Mouse (Mus musculus) embryonic facial prominence, embryonic 11.5 days (tissue): ENCODE measurements around the gene Lars2. TPM values are rescaled to one million over a fixed set of nuclear protein-coding genes. Genes with fewer than 3 reads are reported as not detected.

Experiments
- ATAC-seq: fragments of 200-750 bp; cut with Nextera tagmentation; replicated peaks from 2 replicates; pipeline ENCODE4 v1.8.0; 2017; ENCODE audit warnings: low read depth; ENCODE audit not compliant: insufficient number of reproducible peaks, low FRiP score, low TSS enrichment
- DNase-seq: peaks from one replicate; pipeline ENCODE4 v3.0.0-alpha.2; 2015; ENCODE audit warnings: low spot score
- H3K27ac ChIP-seq: fragments of 300-500 bp; sonication (generic); replicated peaks from 2 replicates; pipeline ENCODE4 v1.5.1; 2014; ENCODE audit warnings: mild to moderate bottlenecking, low read depth, low read length, control low read depth
- H3K27me3 ChIP-seq: fragments of 300-500 bp; sonication (generic); 2 replicates; pipeline ENCODE4 v1.6.1; 2014; ENCODE audit warnings: mild to moderate bottlenecking, low read length, moderate library complexity, mixed read lengths; ENCODE audit not compliant: control insufficient read depth, insufficient read depth
- H3K36me3 ChIP-seq: fragments of 300-500 bp; sonication (generic); replicated peaks from 2 replicates; pipeline ENCODE4 v1.6.1; 2014; ENCODE audit warnings: low read depth, mild to moderate bottlenecking, low read length, moderate library complexity, mixed read lengths; ENCODE audit not compliant: control insufficient read depth, insufficient read depth
- H3K4me1 ChIP-seq: fragments of 300-500 bp; sonication (generic); 2 replicates; pipeline ENCODE4 v1.6.1; 2014; ENCODE audit warnings: low read length, mixed read lengths; ENCODE audit not compliant: control insufficient read depth, insufficient read depth
- H3K4me2 ChIP-seq: fragments of 300-500 bp; sonication (generic); 2 replicates; pipeline ENCODE4 v1.6.1; 2014; ENCODE audit warnings: low read depth, mild to moderate bottlenecking, control low read depth, low read length, moderate library complexity
- H3K4me3 ChIP-seq: fragments of 300-500 bp; sonication (generic); 2 replicates; pipeline ENCODE4 v1.5.1; 2014; ENCODE audit warnings: low read depth, low read length, control low read depth
- H3K9ac ChIP-seq: fragments of 300-500 bp; sonication (generic); replicated peaks from 2 replicates; pipeline ENCODE4 v1.6.1; 2014; ENCODE audit warnings: mild to moderate bottlenecking, control low read depth, low read length
- H3K9me3 ChIP-seq: fragments of 300-500 bp; sonication (generic); replicated peaks from 2 replicates; pipeline ENCODE4 v1.6.1; 2016; ENCODE audit warnings: mild to moderate bottlenecking, low read length, inconsistent platforms, mixed read lengths; ENCODE audit not compliant: control insufficient read depth
- WGBS: fragments of 180-500 bp; shearing (Covaris S2); extraction: QIAGEN DNeasy Blood & Tissue Kit; methylation state at CpG from one replicate; pipeline ENCODE4 v1.1.7; 2014; 5-methylcytosine and 5-hydroxymethylcytosine counted together
- polyA plus RNA-seq: library from polyadenylated mRNA; unstranded; fragments of >200 nt; fragmentation: Nextera tagmentation; extraction: Ambion mirVana; gene quantifications from 2 replicates; pipeline ENCODE4 v1.2.1, GENCODE M21; 2014

Lars2 gene
- polyA plus RNA-seq, 1 experiment from 2014 or later, result 1,123 TPM

DNA sequence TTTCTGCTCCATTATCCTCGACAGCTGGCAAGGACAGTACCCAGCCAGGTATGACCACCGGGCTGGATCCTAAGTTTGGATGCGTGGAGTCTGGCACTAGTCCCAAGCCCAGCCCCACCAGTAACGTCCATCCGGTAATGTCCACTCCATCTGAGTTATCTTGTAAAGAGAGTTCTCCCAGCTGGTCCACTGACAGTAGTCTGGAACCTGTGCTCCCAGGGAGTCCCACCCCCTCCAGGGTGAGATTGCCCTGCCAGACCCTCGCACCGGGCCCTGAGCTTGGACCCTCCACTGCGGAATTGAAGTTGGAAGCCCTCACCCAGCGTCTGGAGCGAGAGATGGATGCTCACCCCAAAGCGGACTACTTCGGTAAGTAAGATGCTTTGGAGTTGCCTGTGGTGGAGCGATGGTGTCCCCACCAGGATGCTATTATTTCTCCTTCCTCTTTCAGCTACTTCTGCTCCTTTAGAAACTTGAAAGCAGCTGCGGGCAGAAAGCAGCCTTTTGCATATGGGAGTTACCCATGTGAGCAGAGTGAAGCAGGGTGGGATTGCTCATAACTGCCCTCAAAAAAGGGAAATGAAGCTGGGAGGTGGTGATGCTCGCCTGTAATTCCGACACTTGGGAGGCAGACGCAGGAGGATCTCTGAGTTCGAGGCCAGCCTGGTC lies 113.7 kb downstream of the Lars2 start:
- Histone ChIP-seq H3K27me3 (no peaks in the 10 kb centered on the region), H3K4me3 (peak overlapping the region; percentile 68), H3K9me3 (no peaks in the 10 kb centered on the region), H3K36me3 (no peaks in the 10 kb centered on the region; the same call in 1 of the 2 replicates), H3K27ac (no peak overlapping the region), H3K4me2 (peak overlapping the region; percentile 83), H3K4me1 (peaks cover 5% of the 10 kb centered on the region), H3K9ac (no peak overlapping the region; the same call in none of the 2 replicates)
- WGBS, result 89% methylated on average over 18 of the region's 18 CpGs
- DNase-seq (no peak), ATAC-seq (no peak)

DNA sequence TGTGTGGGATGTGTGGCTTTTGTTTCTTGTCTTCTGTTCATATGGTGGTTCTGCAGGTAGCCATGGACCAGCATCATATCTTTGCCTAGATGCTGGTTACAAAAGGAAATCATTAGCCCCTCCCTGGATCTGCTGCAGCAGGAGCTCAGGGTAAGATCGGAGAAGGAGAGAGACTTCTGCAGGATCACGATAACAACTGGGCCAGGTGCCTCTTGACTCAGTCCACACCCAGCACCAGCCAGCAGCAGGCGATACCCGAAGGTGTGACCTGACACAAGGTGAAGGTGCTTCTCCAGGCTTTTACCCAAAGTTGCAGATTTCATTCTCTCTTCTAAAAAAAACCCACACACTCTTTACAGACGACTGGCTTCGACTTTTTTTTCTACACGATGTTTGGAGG lies 114.4 kb downstream of the Lars2 start:
- ATAC-seq (no peak), DNase-seq (no peak)
- peak overlapping the region; percentile 83 for H3K4me2 ChIP-seq
- no peak overlapping the region for H3K4me3 ChIP-seq
- H3K9ac ChIP-seq, result no peak overlapping the region; the same call in 1 of the 2 replicates
- H3K27me3 ChIP-seq, result no peaks in the 10 kb centered on the region
- H3K36me3 ChIP-seq, result no peaks in the 10 kb centered on the region; the same call in 1 of the 2 replicates
- H3K9me3 ChIP-seq, result no peaks in the 10 kb centered on the region
- 77% methylated on average over 7 of the region's 7 CpGs for WGBS
- peaks cover 5% of the 10 kb centered on the region for H3K4me1 ChIP-seq
- no peak overlapping the region for H3K27ac ChIP-seq

DNA sequence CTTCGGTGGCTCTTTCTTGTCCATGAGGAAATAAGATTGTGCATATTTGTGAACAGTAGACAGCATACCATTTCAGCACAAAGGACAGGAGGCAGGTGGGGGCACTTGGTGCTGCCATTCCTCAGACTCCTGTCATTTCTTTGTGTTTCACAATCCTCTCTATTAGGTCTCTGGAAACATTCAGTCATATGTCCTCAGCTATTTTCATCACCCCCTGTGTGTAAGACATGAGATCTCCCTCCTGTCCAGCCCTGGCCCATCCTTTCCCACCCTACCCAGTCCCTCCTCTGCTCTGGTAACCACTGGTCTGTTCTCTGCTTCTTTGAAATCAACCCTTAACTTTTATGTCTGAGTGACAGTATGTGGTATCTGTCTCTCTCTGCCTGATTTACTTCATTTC lies 116.9 kb downstream of the Lars2 start:
- Histone ChIP-seq H3K9me3 (no peaks in the 10 kb centered on the region), H3K36me3 (no peaks in the 10 kb centered on the region; the same call in 1 of the 2 replicates), H3K4me3 (no peak overlapping the region), H3K27me3 (no peaks in the 10 kb centered on the region), H3K27ac (no peak overlapping the region), H3K9ac (no peak overlapping the region), H3K4me1 (peaks cover 5% of the 10 kb centered on the region), H3K4me2 (no peak overlapping the region)
- DNase-seq (no peak), ATAC-seq (no peak)
- 85% methylated on average over 1 of the region's 1 CpGs for WGBS

DNA sequence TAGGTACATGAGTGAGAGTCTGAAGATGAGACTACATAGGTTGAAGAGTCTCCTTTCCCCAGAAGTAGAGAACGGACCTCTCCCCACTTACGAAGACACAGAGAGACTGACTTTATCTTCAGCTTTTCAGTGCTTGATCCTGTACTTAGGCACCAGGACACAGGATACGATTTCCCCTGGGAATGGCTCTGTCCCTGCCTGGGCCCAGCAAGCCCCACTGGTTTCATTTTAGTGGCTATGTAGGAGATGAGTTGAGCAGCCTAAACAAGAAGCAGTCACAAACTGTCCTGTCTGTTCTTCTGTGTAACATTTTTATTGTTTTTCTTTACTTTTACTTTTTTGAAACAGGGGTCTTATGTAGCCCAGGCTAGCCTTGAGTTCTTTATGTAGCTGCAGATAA lies 118.1 kb downstream of the Lars2 start:
- H3K27ac ChIP-seq, result no peak overlapping the region
- no peaks in the 10 kb centered on the region for H3K27me3 ChIP-seq
- H3K4me1 ChIP-seq, result no peaks in the 10 kb centered on the region; the same call in none of the 2 replicates
- H3K4me3 ChIP-seq, result no peak overlapping the region
- H3K36me3 ChIP-seq, result no peaks in the 10 kb centered on the region; the same call in 1 of the 2 replicates
- H3K9me3 ChIP-seq, result no peaks in the 10 kb centered on the region
- 94% methylated on average over 3 of the region's 3 CpGs for WGBS
- DNase-seq (no peak), ATAC-seq (no peak)
- no peak overlapping the region for H3K4me2 ChIP-seq
- H3K9ac ChIP-seq, result no peak overlapping the region

DNA sequence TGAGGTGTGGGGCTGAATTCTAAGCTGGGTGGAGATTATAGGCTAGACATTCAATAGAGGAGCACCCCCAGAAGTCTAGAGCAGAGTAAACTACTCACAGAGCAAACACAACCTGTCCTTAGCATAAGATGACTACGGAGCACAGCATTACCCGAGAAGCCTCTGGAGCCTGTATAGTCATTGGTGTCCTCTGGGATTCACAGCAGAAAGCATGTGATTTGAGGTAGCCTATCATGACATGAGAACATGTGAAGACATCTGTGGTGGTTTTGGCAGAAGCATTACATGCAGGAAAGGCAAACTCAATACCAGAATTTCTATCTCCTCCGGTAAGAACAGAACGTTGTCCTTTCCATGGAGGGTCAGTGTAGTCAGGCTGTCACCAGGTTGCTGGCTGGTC lies 118.8 kb downstream of the Lars2 start:
- no peaks in the 10 kb centered on the region for H3K4me1 ChIP-seq
- no peaks in the 10 kb centered on the region; the same call in 1 of the 2 replicates for H3K36me3 ChIP-seq
- no peaks in the 10 kb centered on the region for H3K27me3 ChIP-seq
- DNase-seq (no peak), ATAC-seq (no peak)
- H3K9me3 ChIP-seq, result no peaks in the 10 kb centered on the region
- H3K4me3 ChIP-seq, result no peak overlapping the region
- no peak overlapping the region for H3K27ac ChIP-seq
- H3K4me2 ChIP-seq, result no peak overlapping the region
- no peak overlapping the region for H3K9ac ChIP-seq
- 91% methylated on average over 4 of the region's 4 CpGs for WGBS

DNA sequence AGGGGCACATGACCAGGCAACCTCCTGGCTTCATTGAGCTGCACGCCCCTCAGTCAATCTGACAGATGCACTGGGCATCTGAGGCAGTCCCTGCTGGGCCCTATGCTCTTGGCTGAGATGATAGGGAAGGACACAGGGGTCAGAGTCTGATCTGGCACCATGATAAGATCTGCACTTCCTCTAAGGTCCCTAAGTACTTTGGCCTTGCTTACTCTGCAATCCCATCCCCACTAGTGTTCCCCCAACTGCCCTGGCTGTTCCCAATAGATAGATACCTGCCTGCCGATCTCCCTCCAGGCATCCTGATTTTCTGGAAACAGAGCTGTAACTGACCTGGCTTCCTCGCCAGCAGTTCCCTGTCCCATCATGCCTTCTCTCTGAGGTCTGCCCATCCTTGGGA lies 119.9 kb downstream of the Lars2 start:
- Histone ChIP-seq H3K4me3 (no peak overlapping the region), H3K27me3 (no peaks in the 10 kb centered on the region), H3K4me1 (no peaks in the 10 kb centered on the region), H3K4me2 (no peak overlapping the region), H3K27ac (no peak overlapping the region), H3K36me3 (no peaks in the 10 kb centered on the region), H3K9me3 (no peaks in the 10 kb centered on the region), H3K9ac (no peak overlapping the region)
- ATAC-seq, result no peak
- DNase-seq, result no peak
- WGBS, result 65% methylated on average over 3 of the region's 3 CpGs

DNA sequence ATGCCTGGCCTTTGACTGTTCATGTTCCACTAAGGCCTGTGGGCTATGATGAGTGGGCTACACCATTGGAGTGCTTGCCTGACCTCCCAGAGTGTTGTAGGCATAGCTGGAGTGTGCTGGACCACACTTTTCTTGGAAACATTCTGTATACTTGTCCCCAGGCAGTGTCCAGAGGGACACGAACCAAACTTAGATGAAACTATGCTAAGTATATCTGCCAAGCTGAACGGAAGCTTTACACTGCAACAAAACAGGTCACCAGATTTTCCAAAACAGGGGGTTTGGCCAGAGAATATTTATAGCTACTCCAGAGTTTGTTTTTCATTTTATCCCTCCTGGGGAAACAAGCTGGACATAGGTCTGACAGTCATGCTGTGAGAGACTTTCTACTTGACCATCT lies 122.3 kb downstream of the Lars2 start:
- ATAC-seq (no peak), DNase-seq (no peak)
- Histone ChIP-seq H3K4me3 (no peak overlapping the region), H3K4me2 (no peak overlapping the region), H3K27ac (no peak overlapping the region), H3K27me3 (no peaks in the 10 kb centered on the region), H3K9me3 (no peaks in the 10 kb centered on the region), H3K9ac (no peak overlapping the region), H3K36me3 (no peaks in the 10 kb centered on the region), H3K4me1 (no peaks in the 10 kb centered on the region)
- WGBS, result 87% methylated on average over 2 of the region's 2 CpGs

DNA sequence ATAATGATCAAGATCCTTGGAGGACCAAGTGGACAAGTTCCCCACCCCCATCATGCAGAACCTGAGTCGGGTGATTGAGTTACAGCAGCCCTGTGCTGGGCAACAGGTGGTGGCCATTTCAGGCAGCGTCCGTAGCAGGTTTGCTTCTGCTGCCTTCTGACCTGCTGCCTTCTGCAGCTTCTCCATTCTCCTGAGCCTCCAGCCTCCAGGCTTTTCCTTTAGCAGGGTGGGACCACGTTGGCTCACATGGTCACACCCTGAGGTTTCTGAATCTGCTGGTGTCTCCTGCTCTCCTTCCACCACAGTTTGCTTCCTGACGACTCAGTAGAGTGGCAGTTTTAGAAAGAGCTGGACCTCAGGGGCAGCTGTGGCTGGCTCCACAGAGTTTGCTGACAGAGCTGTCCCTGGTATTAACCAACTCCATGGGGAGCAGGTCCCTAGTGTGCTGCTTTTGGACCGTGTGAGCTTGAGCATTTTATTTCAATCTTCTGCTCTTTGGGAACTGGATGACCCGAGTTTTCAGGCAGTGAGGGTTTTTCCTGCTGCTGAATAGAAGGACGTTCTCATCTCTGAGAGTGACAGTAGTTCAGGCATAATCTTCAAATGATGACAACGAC lies 123.1 kb downstream of the Lars2 start:
- no peak for DNase-seq
- ATAC-seq, result no peak
- WGBS, result 63% methylated on average over 9 of the region's 9 CpGs
- H3K9me3 ChIP-seq, result no peaks in the 10 kb centered on the region
- no peak overlapping the region for H3K4me3 ChIP-seq
- H3K27me3 ChIP-seq, result no peaks in the 10 kb centered on the region
- no peak overlapping the region for H3K9ac ChIP-seq
- H3K4me2 ChIP-seq, result no peak overlapping the region
- H3K27ac ChIP-seq, result no peak overlapping the region
- no peaks in the 10 kb centered on the region for H3K36me3 ChIP-seq
- H3K4me1 ChIP-seq, result no peaks in the 10 kb centered on the region
